ENCODE assay signal across 25 mouse cellular contexts in genomic region chr12:17658521-17658920, GRCm38 (mm10). TPM values are rescaled to one million over a fixed set of nuclear protein-coding genes. Genes with fewer than 3 reads are reported as not detected.
DNase-seq lines count a peak whose midpoint lies in the region; ATAC-seq lines count a peak whose summit lies in the region.
"Had no signal": no experiment of that assay in that cellular context is flagged by ENCODE, and none has a peak within 500 bp of the region (broad histone marks: within the 10 kb centered on the region; RNA-seq: fewer than 3 reads in every experiment).

No protein-coding gene starts in this region.

- no peaks in the 10 kb centered on the region for H3K36me3 ChIP-seq in kidney, embryonic 14.5 days (ENCODE audit: control insufficient read depth, insufficient read depth, low read length)
- H3K36me3 ChIP-seq: embryonic facial prominence, embryonic 15.5 days; forebrain, embryonic 10.5 days; heart, embryonic 10.5 days; heart, embryonic 15.5 days; hindbrain, embryonic 15.5 days had no signal

- peak; percentile 16 for DNase-seq in adrenal gland, postnatal 14 days
- DNase-seq in adrenal gland, adult 8-10 months: no peak
- peak; percentile 41 to 49 for DNase-seq in kidney, postnatal 4 days
- DNase-seq in embryo, embryonic 10.5 days (ENCODE audit: low spot score): peak; percentile 43
- no peak for DNase-seq in heart, postnatal 25 days (ENCODE audit: low spot score)
- DNase-seq: cerebellum, adult 11 months; cerebellum, adult 8-10 months; cerebellum, postnatal 14 days; gastrocnemius, postnatal 36 days; heart, adult 11 months; heart, postnatal 14 days; kidney, adult 11 months had no signal

- no peak overlapping the region for H3K4me2 ChIP-seq in kidney, embryonic 14.5 days (replicated peaks; ENCODE audit: low read depth, low read length)
- H3K4me2 ChIP-seq: embryonic facial prominence, embryonic 15.5 days; heart, embryonic 15.5 days; hindbrain, embryonic 15.5 days had no signal

- intact Hi-C loops in heart, postnatal 25 days (cut with DNase I): no loop called here

- peaks cover 14% of the 10 kb centered on the region for H3K9me3 ChIP-seq in kidney, embryonic 14.5 days (ENCODE audit: control insufficient read depth, low read length)
- H3K9me3 ChIP-seq: embryonic facial prominence, embryonic 15.5 days; heart, embryonic 10.5 days; heart, embryonic 15.5 days; hindbrain, embryonic 15.5 days had no signal

- no peak overlapping the region for H3K27ac ChIP-seq in kidney, embryonic 14.5 days (ENCODE audit: low read depth, low read length)
- H3K27ac ChIP-seq: embryonic facial prominence, embryonic 15.5 days; forebrain, embryonic 10.5 days; heart, embryonic 10.5 days; heart, embryonic 15.5 days; hindbrain, embryonic 15.5 days had no signal

- no peak overlapping the region for H3K4me3 ChIP-seq in kidney, embryonic 14.5 days (ENCODE audit: low read length)
- H3K4me3 ChIP-seq: embryonic facial prominence, embryonic 15.5 days; erythroblast, embryonic 14.5 days; forebrain, embryonic 10.5 days; heart, embryonic 10.5 days; heart, embryonic 15.5 days; hindbrain, embryonic 15.5 days had no signal

- no peak overlapping the region for H3K9ac ChIP-seq in kidney, embryonic 14.5 days (ENCODE audit: low read depth, low read length)
- H3K9ac ChIP-seq: embryonic facial prominence, embryonic 15.5 days; heart, embryonic 15.5 days; hindbrain, embryonic 15.5 days had no signal

- no peaks in the 10 kb centered on the region for H3K27me3 ChIP-seq in kidney, embryonic 14.5 days (ENCODE audit: control insufficient read depth, insufficient read depth, low read length)
- H3K27me3 ChIP-seq: CH12.LX; embryonic facial prominence, embryonic 15.5 days; heart, embryonic 15.5 days; hindbrain, embryonic 15.5 days; Patski had no signal

- ATAC-seq in kidney, embryonic 14.5 days (ENCODE audit: low FRiP score, low TSS enrichment): no peak
- 0 out of 2 replicates have a peak, but pooled peaks have one; percentile 16 for ATAC-seq in megakaryocyte, adult 5-6 weeks (ENCODE audit: poor library complexity, severe bottlenecking)
- no peak for ATAC-seq in inflammation-experienced regulatory T-cells, adult 6 months
- ATAC-seq: activated CD4-positive, CD25-positive, alpha-beta regulatory T cell, adult 4 months; forebrain, embryonic 14.5 days; Patski had no signal

- WGBS in kidney, embryonic 14.5 days: 33% methylated on average over 5 of the region's 5 CpGs

- peaks cover 4% of the 10 kb centered on the region; the same call in 1 of the 2 replicates for H3K4me1 ChIP-seq in kidney, embryonic 14.5 days (ENCODE audit: control insufficient read depth, insufficient read depth, low read length)
- H3K4me1 ChIP-seq: hindbrain, embryonic 15.5 days had no signal

RNA-seq across cellular contexts. Expression of gene Hpcal1, which starts 32.1 kb away (rescaled TPM):
- 26.8 and 33.4 TPM in 2 replicates for total RNA-seq in adrenal gland, postnatal 14 days (2021)
- total RNA-seq in adrenal gland, adult 8-10 months (2022): 10 to 100 TPM; 18.8 to 34.0 (median 25.4) TPM
- polyA plus RNA-seq in kidney, embryonic 14.5 days (2014; fragmentation: Nextera tagmentation; extraction: Ambion mirVana): 44.8 and 58.1 TPM in 2 replicates
- 182 and 187 TPM in 2 replicates for total RNA-seq in megakaryocyte, adult 5-6 weeks (2015)
- total RNA-seq in megakaryocyte, adult 5-6 weeks (2017): 63.8 and 76.0 TPM in 2 replicates
- polyA plus RNA-seq in inflammation-experienced regulatory T-cells, adult 6 months (2017; shearing (Covaris generic)): 100 to 1,000 TPM in 1 of 3 experiments, 10 to 100 TPM in 2; 55.6 to 103 (median 69.5) TPM
- total RNA-seq in heart, postnatal 25 days (2021): 10 to 100 TPM; 15.3 to 20.8 TPM

Comparison
In these comparisons a context has a peak if more than half of its experiments do, and no peak if none do; other contexts are left out.
1. DNase-seq: peak in adrenal gland, postnatal 14 days (single experiment), kidney, postnatal 4 days (2 of 2) and embryo, embryonic 10.5 days (single experiment); none in adrenal gland, adult 8-10 months (single experiment) and heart, postnatal 25 days (single experiment).